Mouse (Mus musculus): ENCODE data around the gene Fes.

DNA sequence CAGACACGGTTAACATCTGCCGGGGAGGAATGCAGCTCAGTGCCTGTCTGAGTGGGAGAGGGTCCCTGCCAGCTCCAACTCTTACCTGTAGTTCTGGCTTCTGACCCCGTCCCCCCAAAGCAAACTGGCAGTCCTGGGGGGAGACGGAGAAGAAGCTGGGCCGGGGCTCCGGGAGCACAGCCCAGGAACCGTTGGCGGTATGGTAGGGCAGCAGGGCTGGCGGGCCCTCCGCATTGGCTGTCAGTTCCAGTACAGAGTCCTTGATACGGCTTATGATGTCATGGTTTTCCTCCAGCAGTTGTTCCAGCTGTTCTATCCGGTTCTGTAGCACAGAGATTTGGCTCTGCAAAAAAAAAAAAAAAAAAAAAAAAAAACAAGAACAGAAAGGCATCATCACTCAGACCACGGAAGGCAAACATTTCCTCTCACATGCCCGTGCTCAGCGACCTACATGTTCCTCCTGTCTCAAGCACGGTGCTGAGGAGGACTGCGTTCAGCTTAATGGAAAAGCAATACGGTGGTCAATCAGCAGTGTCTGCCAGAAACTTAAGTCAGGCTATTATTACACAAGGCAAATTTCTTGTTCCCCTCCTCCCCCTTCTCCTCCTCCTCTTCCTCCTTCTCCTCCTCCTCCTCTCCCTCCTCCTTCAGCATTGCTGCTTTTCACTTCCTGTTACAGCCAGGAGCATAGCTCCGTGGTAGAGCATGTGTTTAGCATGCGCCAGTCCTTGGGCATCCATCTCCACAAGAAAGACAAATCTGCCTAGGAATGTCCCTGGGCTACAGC, 18.9 kb downstream of the Fes start:
- TF ChIP-seq CTCF (IDR thresholded peaks at IDR 0.05; ENCODE audit: extremely low read depth, insufficient read depth, low read length), result no peak
- TF ChIP-seq POLR2A (IDR thresholded peaks at IDR 0.05; ENCODE audit: extremely low read depth, insufficient read depth, low read length), result no peak

Data from cortical plate, adult 2 months (tissue).